Mouse (Mus musculus): ENCODE measurements around the gene Gm28635. TPM values are rescaled to one million over a fixed set of nuclear protein-coding genes. Genes with fewer than 3 reads are reported as not detected.
"Not testable (repeated sequence)": the region's sequence is repeated elsewhere in the genome, so short reads cannot be mapped to it uniquely, and the experiment has no call there.

Gm28635 gene
- polyA plus RNA-seq, 1 experiment from 2014 or later: not detected

- peak overlapping the region; percentile 70 for H3K27ac ChIP-seq
- 13% methylated on average over 22 of the region's 22 CpGs for WGBS
- H3K9ac ChIP-seq: peak overlapping the region; percentile 71
- H3K27me3 ChIP-seq: no peaks in the 10 kb centered on the region
- peak overlapping the region; percentile 76 for H3K4me2 ChIP-seq (replicated peaks)
- peaks cover 39% of the 10 kb centered on the region for H3K36me3 ChIP-seq
- H3K4me3 ChIP-seq: peak overlapping the region; percentile 93
- H3K4me1 ChIP-seq: peaks cover 17% of the 10 kb centered on the region
- no peaks in the 10 kb centered on the region for H3K9me3 ChIP-seq (replicated peaks)
- ATAC-seq (ENCODE audit: low FRiP score): peak; percentile 78
Observed at GRCm38 (mm10) chr2:84677270-84677967, 422 bp downstream of the Gm28635 start.

GRCm38 (mm10) chr2:84671535-84671934 is 6.3 kb downstream of the Gm28635 start:
- H3K9ac ChIP-seq; ATAC-seq (ENCODE audit: low FRiP score): not testable (repeated sequence)
- peak overlapping the region; percentile 95; the same call in 1 of the 2 replicates for H3K27ac ChIP-seq

GRCm38 (mm10) chr2:84670569-84670933 is 7.3 kb downstream of the Gm28635 start, which contains the start of gene Selenoh:
Selenoh (minus strand) TSS chr2:84670770.
- H3K27me3 ChIP-seq: no peaks in the 10 kb centered on the region
- no peaks in the 10 kb centered on the region for H3K9me3 ChIP-seq (replicated peaks)
- peak within 1 kb of the TSS; percentile 90 for H3K9ac ChIP-seq
- peaks cover 38% of the 10 kb centered on the region for H3K36me3 ChIP-seq
- H3K4me3 ChIP-seq: peak within 1 kb of the TSS; percentile 80
- peak within 1 kb of the TSS; percentile 68 for H3K4me2 ChIP-seq (replicated peaks)
- ATAC-seq (ENCODE audit: low FRiP score): peak; percentile 98
- peak within 1 kb of the TSS; percentile 95 for H3K27ac ChIP-seq
- WGBS: 0% methylated on average over 20 of the region's 20 CpGs
- H3K4me1 ChIP-seq: peaks cover 9% of the 10 kb centered on the region

More at GRCm38 (mm10) chr2:84671535-84671934, 6.3 kb downstream of the Gm28635 start:
- peak overlapping the region; percentile 68 for H3K4me2 ChIP-seq (replicated peaks)
- H3K4me3 ChIP-seq; H3K4me1 ChIP-seq; H3K9me3 ChIP-seq (replicated peaks); H3K27me3 ChIP-seq: not testable (repeated sequence)
- peaks cover 43% of the 10 kb centered on the region for H3K36me3 ChIP-seq
- 65% methylated on average over 4 of the region's 5 CpGs for WGBS

- Histone ChIP-seq H3K27ac (peak overlapping the region; percentile 95), H3K36me3 (peaks cover 32% of the 10 kb centered on the region), H3K4me3 (peak overlapping the region; percentile 80), H3K4me2 (replicated peaks) (peak overlapping the region; percentile 68), H3K4me1 (peaks cover 9% of the 10 kb centered on the region), H3K9me3 (replicated peaks) (no peaks in the 10 kb centered on the region), H3K27me3 (no peaks in the 10 kb centered on the region), H3K9ac (peak overlapping the region; percentile 90)
- WGBS: 4% methylated on average over 39 of the region's 39 CpGs
- ATAC-seq (ENCODE audit: low FRiP score): peak; percentile 81
Observed at GRCm38 (mm10) chr2:84669828-84670568, 7.8 kb downstream of the Gm28635 start.

- H3K36me3 ChIP-seq: peaks cover 9% of the 10 kb centered on the region; the same call in 1 of the 2 replicates
- no peak overlapping the region for H3K4me3 ChIP-seq
- H3K4me2 ChIP-seq (replicated peaks): no peak overlapping the region
- 0 out of 2 replicates have a peak, but pooled peaks cover 3% of the 10 kb centered on the region for H3K9me3 ChIP-seq (replicated peaks)
- no peak for ATAC-seq (ENCODE audit: low FRiP score)
- no peak overlapping the region for H3K9ac ChIP-seq
- WGBS: 74% methylated on average over 12 of the region's 12 CpGs
- no peaks in the 10 kb centered on the region for H3K27me3 ChIP-seq
- H3K27ac ChIP-seq: no peak overlapping the region
- peaks cover 9% of the 10 kb centered on the region for H3K4me1 ChIP-seq
Observed at GRCm38 (mm10) chr2:84666081-84666480, 11.8 kb downstream of the Gm28635 start.

GRCm38 (mm10) chr2:84662866-84663265 is 15.0 kb downstream of the Gm28635 start:
- Histone ChIP-seq H3K4me1 (no peaks in the 10 kb centered on the region), H3K9ac (no peak overlapping the region), H3K27me3 (no peaks in the 10 kb centered on the region), H3K36me3 (no peaks in the 10 kb centered on the region), H3K4me3 (no peak overlapping the region), H3K9me3 (replicated peaks) (0 out of 2 replicates have a peak, but pooled peaks cover 3% of the 10 kb centered on the region), H3K27ac (no peak overlapping the region), H3K4me2 (replicated peaks) (no peak overlapping the region)
- WGBS: 14% methylated on average over 2 of the region's 2 CpGs
- no peak for ATAC-seq (ENCODE audit: low FRiP score)

- Histone ChIP-seq H3K27ac (no peak overlapping the region), H3K9ac (no peak overlapping the region), H3K27me3 (no peaks in the 10 kb centered on the region), H3K4me2 (replicated peaks) (no peak overlapping the region), H3K4me1 (no peaks in the 10 kb centered on the region), H3K36me3 (no peaks in the 10 kb centered on the region), H3K4me3 (no peak overlapping the region), H3K9me3 (replicated peaks) (0 out of 2 replicates have a peak, but pooled peaks cover 3% of the 10 kb centered on the region)
- WGBS: 66% methylated on average over 3 of the region's 3 CpGs
- ATAC-seq (ENCODE audit: low FRiP score): no peak
Observed at GRCm38 (mm10) chr2:84660253-84660652, 17.6 kb downstream of the Gm28635 start.

GRCm38 (mm10) chr2:84658806-84659205 is 19.0 kb downstream of the Gm28635 start, which contains the start of gene Btbd18:
Btbd18 (plus strand) TSS chr2:84659079.
- Histone ChIP-seq H3K27me3 (no peaks in the 10 kb centered on the region), H3K4me1 (no peaks in the 10 kb centered on the region), H3K4me3 (no peak within 1 kb of the TSS), H3K27ac (no peak within 1 kb of the TSS), H3K4me2 (replicated peaks) (no peak within 1 kb of the TSS), H3K9ac (no peak within 1 kb of the TSS), H3K9me3 (replicated peaks) (0 out of 2 replicates have a peak, but pooled peaks cover 3% of the 10 kb centered on the region), H3K36me3 (no peaks in the 10 kb centered on the region)
- 92% methylated on average over 32 of the region's 32 CpGs for WGBS
- no peak for ATAC-seq (ENCODE audit: low FRiP score)

GRCm38 (mm10) chr2:84655864-84656263 is 22.0 kb downstream of the Gm28635 start:
- H3K36me3 ChIP-seq: no peaks in the 10 kb centered on the region
- H3K4me3 ChIP-seq: no peak overlapping the region
- H3K4me1 ChIP-seq: 0 out of 2 replicates have a peak, but pooled peaks cover 3% of the 10 kb centered on the region
- no peaks in the 10 kb centered on the region for H3K9me3 ChIP-seq (replicated peaks)
- ATAC-seq (ENCODE audit: low FRiP score): no peak
- H3K4me2 ChIP-seq (replicated peaks): no peak overlapping the region
- H3K9ac ChIP-seq: no peak overlapping the region
- no peaks in the 10 kb centered on the region for H3K27me3 ChIP-seq
- WGBS: 69% methylated on average over 1 of the region's 1 CpGs
- no peak overlapping the region for H3K27ac ChIP-seq

GRCm38 (mm10) chr2:84653354-84653753 is 24.5 kb downstream of the Gm28635 start:
- ATAC-seq (ENCODE audit: low FRiP score): no peak
- H3K9ac ChIP-seq: no peak overlapping the region
- H3K9me3 ChIP-seq (replicated peaks): no peaks in the 10 kb centered on the region
- H3K27ac ChIP-seq: no peak overlapping the region
- H3K27me3 ChIP-seq: no peaks in the 10 kb centered on the region
- H3K4me3 ChIP-seq: no peak overlapping the region
- no peak overlapping the region for H3K4me2 ChIP-seq (replicated peaks)
- H3K36me3 ChIP-seq: no peaks in the 10 kb centered on the region
- 0 out of 2 replicates have a peak, but pooled peaks cover 5% of the 10 kb centered on the region for H3K4me1 ChIP-seq

- peak within 1 kb of the TSS; percentile 84 for H3K4me2 ChIP-seq (replicated peaks)
- no peaks in the 10 kb centered on the region for H3K36me3 ChIP-seq
- H3K4me1 ChIP-seq: peaks cover 19% of the 10 kb centered on the region
- H3K4me3 ChIP-seq: peak within 1 kb of the TSS; percentile 69
- peak within 1 kb of the TSS; percentile 89 for H3K9ac ChIP-seq
- no peaks in the 10 kb centered on the region for H3K27me3 ChIP-seq
- peak; percentile 96 for ATAC-seq (ENCODE audit: low FRiP score)
- H3K9me3 ChIP-seq (replicated peaks): no peaks in the 10 kb centered on the region
- peak within 1 kb of the TSS; percentile 94 for H3K27ac ChIP-seq
- 0% methylated on average over 15 of the region's 15 CpGs for WGBS
Observed at GRCm38 (mm10) chr2:84650464-84651195, 27.2 kb downstream of the Gm28635 start, which contains the start of gene Ctnnd1. Ctnnd1 (minus strand) TSS chr2:84650765.

GRCm38 (mm10) chr2:84649674-84650073 is 28.2 kb downstream of the Gm28635 start:
- H3K4me1 ChIP-seq: peaks cover 19% of the 10 kb centered on the region
- H3K4me2 ChIP-seq (replicated peaks): peak overlapping the region; percentile 84
- H3K4me3 ChIP-seq: peak overlapping the region; percentile 69
- H3K9me3 ChIP-seq (replicated peaks): no peaks in the 10 kb centered on the region
- WGBS: 0% methylated on average over 10 of the region's 10 CpGs
- H3K27ac ChIP-seq: peak overlapping the region; percentile 35
- H3K9ac ChIP-seq: peak overlapping the region; percentile 89
- H3K27me3 ChIP-seq: no peaks in the 10 kb centered on the region
- no peak for ATAC-seq (ENCODE audit: low FRiP score)
- H3K36me3 ChIP-seq: no peaks in the 10 kb centered on the region

Data from hindbrain, embryonic 12.5 days (tissue).